20 mouse cellular contexts compared by ENCODE assay signal in the genomic region with DNA sequence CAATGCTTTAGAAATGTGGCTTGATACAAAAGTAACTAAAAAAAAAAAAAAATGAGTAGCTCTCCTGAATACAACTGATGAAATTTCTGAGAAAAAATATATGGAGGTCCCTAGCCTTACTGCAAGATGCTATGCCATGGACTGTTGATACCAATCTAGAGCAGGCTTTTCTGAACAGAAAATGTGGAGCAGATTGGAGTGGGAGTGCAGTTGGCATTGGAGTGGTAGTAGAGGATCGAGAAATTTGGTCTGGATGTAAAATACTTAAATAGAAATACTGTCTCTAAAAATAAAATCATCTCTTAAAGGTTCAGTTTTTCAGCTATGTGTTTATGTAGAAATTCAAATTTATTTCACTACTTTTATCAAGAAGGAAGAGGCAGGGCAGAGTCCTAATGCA. TPM values are rescaled to one million over a fixed set of nuclear protein-coding genes. Genes with fewer than 3 reads are reported as not detected.
A peak's percentile ranks its signal among the peaks of the same experiment; 100 is the strongest.
DNase-seq lines count a peak whose midpoint lies in the region; ATAC-seq lines count a peak whose summit lies in the region.
"Had no signal": no experiment of that assay in that cellular context is flagged by ENCODE, and none has a peak within 500 bp of the region (broad histone marks: within the 10 kb centered on the region; RNA-seq: fewer than 3 reads in every experiment).

No protein-coding gene starts in this region.

- ATAC-seq in megakaryocyte, adult 5-6 weeks (ENCODE audit: poor library complexity, severe bottlenecking): no peak
- ATAC-seq: forebrain, embryonic 13.5 days; forebrain, embryonic 15.5 days had no signal

- intact Hi-C loops in left cerebral cortex, postnatal 10 days (cut with DNase I): no loop called here
- intact Hi-C loops in left cerebral cortex, postnatal 4 days (cut with DNase I): no loop called here

- peak; percentile 21 for DNase-seq in left cerebral cortex, adult 11 months (ENCODE audit: low spot score)
- DNase-seq in left cerebral cortex, postnatal 10 days (ENCODE audit: extremely low spot score in 1 of 2, low spot score in 2 of 2): no peak
- peak; percentile 14 to 49 for DNase-seq in left cerebral cortex, adult 9 months (ENCODE audit: low spot score in 2 of 2)
- no peak for DNase-seq in left cerebral cortex, postnatal 4 days
- peak; percentile 80 for DNase-seq in brain, adult 2 months (ENCODE audit: low read depth, low spot score)
- peak; percentile 1 for DNase-seq in telencephalon, adult 2 months (ENCODE audit: low read depth, low spot score)
- DNase-seq: adrenal gland, adult 2 months; adrenal gland, postnatal 10 days; adrenal gland, postnatal 25 days; cerebellum, adult 11-12 months; cerebellum, adult 2 months; cerebellum, adult 9-10 months; cerebellum, postnatal 10 days; cerebellum, postnatal 25 days had no signal

RNA-seq across cellular contexts. Expression of gene Esp15, which starts 49.2 kb away (rescaled TPM):
- total RNA-seq in left cerebral cortex, postnatal 10 days (2021): not detected
- not detected for total RNA-seq in left cerebral cortex, postnatal 4 days (2021)
- total RNA-seq in megakaryocyte, adult 5-6 weeks (2015): not detected in 2 replicates
- total RNA-seq in megakaryocyte, adult 5-6 weeks (2017): not detected in 2 replicates
- total RNA-seq: adrenal gland, adult 2 months; adrenal gland, postnatal 10 days; adrenal gland, postnatal 25 days; adrenal gland, postnatal 4 days; ES-E14; MEL had no signal

RNA-seq across cellular contexts. Expression of gene Esp16, which starts 55.6 kb away (rescaled TPM):
- total RNA-seq in left cerebral cortex, postnatal 10 days (2021): not detected
- total RNA-seq in left cerebral cortex, postnatal 4 days (2021): not detected
- not detected in 2 replicates for total RNA-seq in megakaryocyte, adult 5-6 weeks (2015)
- total RNA-seq in megakaryocyte, adult 5-6 weeks (2017): not detected in 2 replicates
- total RNA-seq: adrenal gland, adult 2 months; adrenal gland, postnatal 10 days; adrenal gland, postnatal 25 days; adrenal gland, postnatal 4 days; ES-E14; MEL had no signal

Comparison
In these comparisons a context has a peak if more than half of its experiments do, and no peak if none do; other contexts are left out.
1. DNase-seq: peak in left cerebral cortex, adult 11 months (single experiment), left cerebral cortex, adult 9 months (2 of 2), brain, adult 2 months (single experiment) and telencephalon, adult 2 months (single experiment); none in left cerebral cortex, postnatal 10 days (0 of 2) and left cerebral cortex, postnatal 4 days (single experiment).